Mouse (Mus musculus) layer of hippocampus, adult 9-11 months (tissue): ENCODE data around the gene Tmem141.
A peak's percentile ranks its signal among the peaks of the same experiment; 100 is the strongest.

ENCODE experiments used
- DNase-seq: peaks from one replicate; pipeline ENCODE4 v3.0.0; 2022

Tmem141 gene

GRCm38 (mm10) chr2:25602526-25602925 is 19.3 kb downstream of the Tmem141 start:
- DNase-seq: no peak

- no peak for DNase-seq
These were observed 21.8 kb downstream of the Tmem141 start for GRCm38 (mm10) chr2:25600037-25600436.

GRCm38 (mm10) chr2:25598749-25599148 is 23.1 kb downstream of the Tmem141 start:
- DNase-seq: no peak

GRCm38 (mm10) chr2:25596765-25597510 is 24.9 kb downstream of the Tmem141 start:
- no peak for DNase-seq

- DNase-seq: no peak
These were observed 29.9 kb downstream of the Tmem141 start for GRCm38 (mm10) chr2:25591863-25592262.

GRCm38 (mm10) chr2:25588227-25588907 is 33.4 kb downstream of the Tmem141 start:
- peak; percentile 62 for DNase-seq

- DNase-seq: no peak
These were observed 34.5 kb downstream of the Tmem141 start for GRCm38 (mm10) chr2:25587290-25587689.

GRCm38 (mm10) chr2:25585601-25586000 is 36.2 kb downstream of the Tmem141 start:
- no peak for DNase-seq

- DNase-seq: no peak
These were observed 36.9 kb downstream of the Tmem141 start for GRCm38 (mm10) chr2:25584856-25585255.

- DNase-seq: no peak
These were observed 37.7 kb downstream of the Tmem141 start for GRCm38 (mm10) chr2:25584152-25584551.

GRCm38 (mm10) chr2:25583571-25583970 is 38.2 kb downstream of the Tmem141 start:
- DNase-seq: no peak

GRCm38 (mm10) chr2:25583120-25583481 is 38.7 kb downstream of the Tmem141 start:
- DNase-seq: no peak

- DNase-seq: peak; percentile 89
These were observed 39.2 kb downstream of the Tmem141 start for GRCm38 (mm10) chr2:25582466-25583119.

- DNase-seq: peak; percentile 47
These were observed 39.9 kb downstream of the Tmem141 start for GRCm38 (mm10) chr2:25581901-25582301.

GRCm38 (mm10) chr2:25581294-25581864 is 40.4 kb downstream of the Tmem141 start, which contains the start of gene Ajm1:
Gene Ajm1, minus strand, starts transcription at chr2:25581757.
- DNase-seq: peak; percentile 80

GRCm38 (mm10) chr2:25580621-25581101 is 41.1 kb downstream of the Tmem141 start:
- peak; percentile 68 for DNase-seq

- no peak for DNase-seq
These were observed 41.9 kb downstream of the Tmem141 start for GRCm38 (mm10) chr2:25579737-25580460.

GRCm38 (mm10) chr2:25578796-25579736 is 42.7 kb downstream of the Tmem141 start:
- DNase-seq: no peak

- no peak for DNase-seq
These were observed 43.6 kb downstream of the Tmem141 start for GRCm38 (mm10) chr2:25577951-25578795.
